Mouse (Mus musculus): Measurements from ENCODE around the gene Dph6. TPM values are rescaled to one million over a fixed set of nuclear protein-coding genes. Genes with fewer than 3 reads are reported as not detected.

Gene Dph6
- total RNA-seq, 2 experiments from 2014 or later: 13.0 to 13.2 TPM

DNA sequence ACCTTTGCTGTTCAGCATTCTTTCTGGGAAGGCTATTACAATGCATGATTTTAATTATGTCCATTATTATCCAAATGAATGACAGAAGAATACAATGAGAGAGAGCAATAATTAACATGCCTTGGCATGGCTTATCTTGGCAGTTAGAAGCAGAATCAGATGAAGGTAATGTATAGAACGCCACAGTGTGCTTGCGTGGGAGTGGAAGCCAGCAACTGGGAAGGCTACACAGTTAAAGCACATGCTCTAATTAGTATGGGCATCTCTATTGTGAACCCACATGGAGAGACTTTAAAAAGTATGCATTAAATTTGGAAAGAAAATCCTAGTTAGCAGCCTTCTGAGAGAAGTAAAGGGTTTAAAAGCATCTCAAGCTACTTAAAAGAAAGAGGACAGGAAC lies 112.4 kb downstream of the Dph6 start:
- DNase-seq (ENCODE audit: low spot score in 2 of 2): no peak

DNA sequence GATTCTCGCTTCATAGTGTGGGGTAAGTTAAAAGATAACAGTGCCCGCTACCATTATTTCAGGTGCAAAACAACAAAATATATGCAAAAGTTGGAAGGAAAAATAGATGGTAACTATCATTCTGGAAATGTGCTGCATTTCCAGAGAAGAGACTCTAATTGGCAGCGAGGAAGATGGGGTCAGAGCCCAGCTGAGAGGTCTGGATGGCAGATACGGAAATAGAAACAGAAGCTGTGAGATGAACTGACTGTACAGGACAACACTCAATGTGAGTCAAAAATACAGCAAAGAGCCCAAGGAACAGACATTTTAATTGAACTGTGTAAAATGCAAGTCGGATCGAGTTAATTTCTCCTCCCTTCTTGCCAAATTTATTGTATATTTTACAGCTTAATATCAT lies 114.3 kb downstream of the Dph6 start:
- DNase-seq (ENCODE audit: low spot score in 2 of 2): no peak

DNA sequence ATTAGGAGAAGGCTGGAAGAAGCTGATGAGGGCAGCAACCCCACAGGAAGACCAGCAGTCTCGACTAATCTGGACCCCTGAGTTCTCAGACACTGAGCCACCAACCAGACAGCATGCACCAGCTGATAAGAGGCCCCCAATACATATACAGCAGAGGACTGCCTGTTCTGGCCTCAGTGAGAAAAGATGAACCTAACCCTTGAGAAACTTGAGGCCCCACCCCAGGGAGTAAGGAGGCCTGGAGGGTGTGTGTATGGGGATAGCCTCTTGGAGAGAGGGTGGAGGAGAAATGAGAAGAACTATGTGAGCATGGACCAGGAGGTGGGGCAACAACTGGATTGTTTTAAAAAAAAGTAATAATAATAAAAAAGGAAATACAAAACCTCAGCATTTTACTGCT lies 118.7 kb downstream of the Dph6 start:
- no peak for DNase-seq (ENCODE audit: low spot score in 2 of 2)

DNA sequence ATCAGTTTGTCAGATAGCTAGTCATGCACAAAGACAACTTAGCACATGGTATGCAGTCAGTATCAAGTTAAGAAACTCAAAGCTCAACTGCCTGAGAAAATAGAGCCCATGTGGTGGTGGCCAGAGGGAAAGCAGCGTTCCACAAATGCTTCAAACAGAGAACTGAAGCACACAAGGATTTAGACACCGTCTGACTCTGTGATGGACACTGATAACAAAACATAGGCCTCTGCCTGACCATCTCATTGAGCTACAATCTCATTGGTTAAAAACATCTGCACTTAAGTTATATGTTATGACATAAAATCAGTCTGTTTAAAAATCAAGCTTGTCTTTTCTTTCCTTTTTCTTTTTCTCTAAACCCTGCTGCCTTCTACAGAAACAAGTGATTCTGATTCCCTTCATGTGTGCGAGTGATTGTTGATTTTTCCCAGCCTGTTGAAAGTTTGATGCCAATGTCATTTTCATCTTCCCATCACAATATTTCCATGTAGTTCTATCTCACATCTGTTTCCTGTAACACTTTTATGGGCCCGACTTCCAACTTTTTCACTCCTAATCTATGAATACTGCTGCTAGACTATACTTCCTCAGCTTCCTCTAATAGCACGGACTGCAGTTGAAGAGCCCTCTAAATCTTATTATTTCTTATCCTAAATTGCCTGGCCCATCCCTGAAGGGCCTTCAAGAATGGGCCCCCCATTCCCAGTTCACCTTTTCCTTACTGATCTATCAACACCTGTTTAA lies 123.6 kb downstream of the Dph6 start:
- DNase-seq (ENCODE audit: low spot score in 2 of 2): no peak

DNA sequence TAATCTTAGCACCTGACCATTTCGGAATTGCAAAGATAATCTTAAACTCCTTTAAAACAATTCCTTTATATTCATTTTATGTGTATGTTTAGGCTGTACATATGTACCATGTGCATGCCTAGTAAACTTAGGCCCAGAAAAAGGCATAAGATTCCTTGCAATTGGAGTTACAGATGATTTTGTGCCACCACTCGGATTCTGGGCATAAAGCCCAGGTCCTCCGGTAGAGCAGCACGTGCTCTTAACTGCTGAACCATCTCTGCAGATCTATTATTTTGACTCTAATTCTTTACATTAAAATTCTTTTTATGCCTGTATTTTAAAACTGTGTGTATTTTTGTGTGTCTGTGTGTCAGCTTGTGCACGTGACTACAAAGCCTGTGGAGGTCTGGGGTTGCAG lies 134.3 kb downstream of the Dph6 start:
- DNase-seq (ENCODE audit: low spot score in 2 of 2): no peak

DNA sequence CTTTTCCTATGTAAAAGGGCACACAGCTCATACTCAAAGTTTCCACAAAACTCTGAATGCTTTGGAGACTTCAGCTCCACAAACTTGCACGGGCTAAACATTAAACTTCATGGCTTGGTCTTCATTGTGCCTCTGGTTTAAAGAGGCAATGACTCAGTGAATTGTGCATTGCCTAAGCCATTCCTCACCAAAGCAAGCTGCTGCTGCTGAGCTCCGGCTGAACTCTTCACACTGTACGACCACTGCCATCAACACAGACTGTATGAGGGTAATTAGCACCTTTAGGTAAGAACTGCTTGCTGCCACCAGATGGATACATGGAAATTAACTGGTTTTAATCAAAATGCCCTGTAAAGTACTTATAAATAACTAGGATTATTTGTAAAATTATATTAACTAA lies 134.9 kb downstream of the Dph6 start:
- no peak for DNase-seq (ENCODE audit: low spot score in 2 of 2)

DNA sequence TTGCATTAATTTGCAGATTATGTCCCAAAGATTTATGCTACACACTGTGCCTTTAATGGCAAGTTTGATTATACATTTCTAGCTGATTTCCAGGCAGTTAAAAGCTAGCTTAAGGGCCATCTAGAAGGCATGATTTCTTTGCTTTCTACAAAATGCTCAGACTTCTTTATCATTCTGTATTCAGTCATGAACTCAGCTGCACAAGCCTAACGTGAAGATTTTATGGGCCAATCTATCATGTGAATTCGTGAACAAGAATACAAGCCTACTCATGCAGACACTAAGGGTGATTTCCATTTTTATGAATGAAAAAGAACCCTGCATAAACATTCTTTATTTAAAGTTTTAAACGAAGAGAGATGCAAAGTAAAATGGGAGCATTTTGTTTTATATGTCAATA lies 162.4 kb downstream of the Dph6 start:
- no peak for DNase-seq (ENCODE audit: low spot score in 2 of 2)

DNA sequence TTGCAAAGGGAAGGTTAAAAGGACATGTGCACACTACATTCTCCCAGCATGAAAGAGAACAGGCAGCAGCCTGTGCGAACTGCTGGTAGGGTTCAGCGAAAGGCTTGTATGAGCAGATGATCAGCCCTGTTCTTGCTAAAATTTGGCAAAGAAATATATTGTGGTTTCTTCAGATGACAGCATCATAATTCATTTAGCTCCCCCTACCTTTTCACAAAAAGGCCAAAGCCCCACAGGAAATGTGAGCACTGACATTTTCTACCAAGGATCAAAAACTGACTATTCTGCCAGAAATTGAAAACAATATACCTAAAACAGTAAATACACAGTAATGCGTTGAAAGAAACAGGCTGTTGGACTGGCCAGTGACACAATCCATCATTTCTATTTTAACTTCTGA lies 162.9 kb downstream of the Dph6 start:
- DNase-seq (ENCODE audit: low spot score in 2 of 2): peak in 1 of 2 experiments; percentile 17

DNA sequence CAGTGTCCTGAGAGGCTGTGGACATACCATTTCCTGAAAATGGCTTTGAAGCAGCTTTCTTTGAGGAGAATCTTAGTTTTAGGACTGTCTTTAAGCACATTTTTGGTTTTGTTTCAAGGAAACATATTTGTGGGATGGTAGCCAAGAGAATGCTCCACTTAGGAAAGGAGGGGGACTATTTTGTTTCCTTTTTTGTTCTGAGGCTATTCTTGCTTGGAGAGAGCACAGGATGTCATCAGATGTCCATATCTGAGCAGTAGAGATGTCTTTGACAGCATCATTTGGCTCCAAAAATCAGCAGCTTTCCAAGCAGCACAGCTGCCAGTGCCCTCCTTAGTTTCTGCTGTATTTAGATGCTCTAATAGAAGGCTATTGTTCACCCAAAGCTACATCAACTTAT lies 167.8 kb downstream of the Dph6 start:
- peak in 1 of 2 experiments; percentile 2 for DNase-seq (ENCODE audit: low spot score in 2 of 2)
